Comparison of ENCODE assay signal across 8 mouse cellular contexts in genomic region chr1:134562457-134562856, GRCm38 (mm10). TPM values are rescaled to one million over a fixed set of nuclear protein-coding genes. Genes with fewer than 3 reads are reported as not detected.
A peak's percentile ranks its signal among the peaks of the same experiment; 100 is the strongest.
DNase-seq lines count a peak whose midpoint lies in the region; ATAC-seq and TF ChIP-seq lines count a peak whose summit lies in the region.

No protein-coding gene starts in this region.

- no peak overlapping the region for H3K27ac ChIP-seq in kidney, postnatal 0 days
- H3K27ac ChIP-seq in embryonic fibroblast, embryonic 13.5 days (ENCODE audit: insufficient read depth, low read length), result peak overlapping the region; percentile 12; the same call in 1 of the 2 replicates
- no peak overlapping the region for H3K27ac ChIP-seq in limb, embryonic 11.5 days (replicated peaks; ENCODE audit: low read depth, low read length)
- peak overlapping the region; percentile 94; the same call in 1 of the 2 replicates for H3K27ac ChIP-seq in neural tube, embryonic 13.5 days (replicated peaks)

- no peaks in the 10 kb centered on the region for H3K27me3 ChIP-seq in kidney, postnatal 0 days (ENCODE audit: insufficient read depth, low read length)
- H3K27me3 ChIP-seq in limb, embryonic 11.5 days (ENCODE audit: control insufficient read depth, insufficient read depth, low read length), result no peaks in the 10 kb centered on the region
- H3K27me3 ChIP-seq in neural tube, embryonic 13.5 days, result no peaks in the 10 kb centered on the region

- TF ChIP-seq CTCF in kidney, postnatal 0 days (IDR thresholded peaks at IDR 0.05; ENCODE audit: low read depth), result no peak
- no peak for TF ChIP-seq CTCF in embryonic fibroblast, embryonic 13.5 days (IDR thresholded peaks at IDR 0.05; ENCODE audit: borderline replicate concordance, insufficient read depth, low read length)

- H3K4me2 ChIP-seq in kidney, postnatal 0 days (ENCODE audit: low read length), result peak overlapping the region; percentile 74
- H3K4me2 ChIP-seq in limb, embryonic 11.5 days (ENCODE audit: low read depth, severe bottlenecking), result peak overlapping the region; percentile 63
- peak overlapping the region; percentile 83 for H3K4me2 ChIP-seq in neural tube, embryonic 13.5 days

- H3K4me3 ChIP-seq in kidney, postnatal 0 days (replicated peaks; ENCODE audit: low read depth, low read length), result peak overlapping the region; percentile 98; the same call in 1 of the 2 replicates
- H3K4me3 ChIP-seq in embryonic fibroblast, embryonic 13.5 days (ENCODE audit: insufficient read depth, low read length), result peak overlapping the region; percentile 58
- H3K4me3 ChIP-seq in limb, embryonic 11.5 days (ENCODE audit: low read depth, low read length), result 0 out of 2 replicates have a peak overlapping the region, but pooled peaks have one; percentile 100
- peak overlapping the region; percentile 88 for H3K4me3 ChIP-seq in neural tube, embryonic 13.5 days

- H3K36me3 ChIP-seq in kidney, postnatal 0 days (ENCODE audit: insufficient read depth, low read length), result no peaks in the 10 kb centered on the region
- no peaks in the 10 kb centered on the region for H3K36me3 ChIP-seq in limb, embryonic 11.5 days (ENCODE audit: control insufficient read depth, insufficient read depth, low read length)
- H3K36me3 ChIP-seq in neural tube, embryonic 13.5 days, result no peaks in the 10 kb centered on the region

- H3K9me3 ChIP-seq in kidney, postnatal 0 days (replicated peaks; ENCODE audit: low read length), result no peaks in the 10 kb centered on the region
- H3K9me3 ChIP-seq in limb, embryonic 11.5 days (ENCODE audit: control insufficient read depth, low read length), result no peaks in the 10 kb centered on the region
- no peaks in the 10 kb centered on the region for H3K9me3 ChIP-seq in neural tube, embryonic 13.5 days

- TF ChIP-seq POLR2A in embryonic fibroblast, embryonic 13.5 days (IDR thresholded peaks at IDR 0.05; ENCODE audit: low read depth, low read length), result no peak

- peaks cover 6% of the 10 kb centered on the region; the same call in 1 of the 2 replicates for H3K4me1 ChIP-seq in kidney, postnatal 0 days (replicated peaks; ENCODE audit: insufficient read depth, low read length)
- H3K4me1 ChIP-seq in embryonic fibroblast, embryonic 13.5 days (ENCODE audit: control insufficient read depth, insufficient read depth, low read length), result no peaks in the 10 kb centered on the region; the same call in 1 of the 2 replicates
- H3K4me1 ChIP-seq in limb, embryonic 11.5 days (ENCODE audit: control insufficient read depth, insufficient read depth, low read length), result 0 out of 2 replicates have a peak, but pooled peaks cover 4% of the 10 kb centered on the region
- peaks cover 58% of the 10 kb centered on the region for H3K4me1 ChIP-seq in neural tube, embryonic 13.5 days (replicated peaks)

- DNase-seq in kidney, postnatal 0 days (ENCODE audit: low spot score), result no peak
- no peak for DNase-seq in kidney, adult 9 months
- DNase-seq in limb, embryonic 11.5 days (ENCODE audit: low spot score), result no peak
- DNase-seq in left cerebral cortex, adult 18-20 months (ENCODE audit: low spot score in 2 of 2), result no peak
- DNase-seq in right cerebral cortex, postnatal 25 days, result no peak
- no peak for DNase-seq in frontal cortex, postnatal 36 days (ENCODE audit: low spot score in 2 of 2)

- no peak for ATAC-seq in kidney, postnatal 0 days (replicated peaks; ENCODE audit: low FRiP score, low read depth)
- ATAC-seq in limb, embryonic 11.5 days (ENCODE audit: insufficient number of reproducible peaks, low FRiP score, low TSS enrichment, low read depth), result no peak
- no peak for ATAC-seq in neural tube, embryonic 13.5 days (ENCODE audit: low read depth)

- H3K9ac ChIP-seq in kidney, postnatal 0 days (ENCODE audit: low read depth, low read length), result no peak overlapping the region; the same call in 1 of the 2 replicates
- H3K9ac ChIP-seq in limb, embryonic 11.5 days (ENCODE audit: low read length), result no peak overlapping the region
- peak overlapping the region; percentile 98 for H3K9ac ChIP-seq in neural tube, embryonic 13.5 days

RNA-seq across cellular contexts. Expression of gene Kdm5b, which starts 2.5 kb away (rescaled TPM):
- polyA plus RNA-seq in kidney, postnatal 0 days (2015; fragmentation: Nextera tagmentation; extraction: Ambion mirVana), result 40.2 and 42.4 TPM in 2 replicates
- polyA plus RNA-seq in embryonic fibroblast, embryonic 13.5 days (2011; ENCODE audit: insufficient read length, low read depth, missing spikeins), result 69.1 and 71.7 TPM in 2 replicates
- 90.9 and 98.2 TPM in 2 replicates for polyA plus RNA-seq in limb, embryonic 11.5 days (2014; fragmentation: Nextera tagmentation; extraction: Ambion mirVana)
- 90.2 and 98.9 TPM in 2 replicates for polyA plus RNA-seq in neural tube, embryonic 13.5 days (2015; fragmentation: Nextera tagmentation; extraction: Ambion mirVana)
- 10 to 100 TPM; 63.5 to 69.8 TPM for total RNA-seq in left cerebral cortex, adult 18-20 months (2021)

RNA-seq across cellular contexts. Expression of gene Mgat4e, which starts 13.0 kb away (rescaled TPM):
- polyA plus RNA-seq in kidney, postnatal 0 days (2015; fragmentation: Nextera tagmentation; extraction: Ambion mirVana), result not detected in 2 replicates
- polyA plus RNA-seq in embryonic fibroblast, embryonic 13.5 days (2011; ENCODE audit: insufficient read length, low read depth, missing spikeins), result not detected in 2 replicates
- polyA plus RNA-seq in limb, embryonic 11.5 days (2014; fragmentation: Nextera tagmentation; extraction: Ambion mirVana), result not detected in 2 replicates
- not detected in 2 replicates for polyA plus RNA-seq in neural tube, embryonic 13.5 days (2015; fragmentation: Nextera tagmentation; extraction: Ambion mirVana)
- total RNA-seq in left cerebral cortex, adult 18-20 months (2021), result not detected

Comparison
In these comparisons a context has a peak if more than half of its experiments do, and no peak if none do; other contexts are left out.
1. H3K27ac ChIP-seq: peak in embryonic fibroblast, embryonic 13.5 days (single experiment) and neural tube, embryonic 13.5 days (single experiment); none in kidney, postnatal 0 days (single experiment) and limb, embryonic 11.5 days (single experiment).
2. Peak in every context shown above with its lines, with median percentiles within 50 percentile points of each other: H3K4me2 ChIP-seq and H3K4me3 ChIP-seq.